9 mouse cellular contexts compared by ENCODE assay signal in the genomic region with DNA sequence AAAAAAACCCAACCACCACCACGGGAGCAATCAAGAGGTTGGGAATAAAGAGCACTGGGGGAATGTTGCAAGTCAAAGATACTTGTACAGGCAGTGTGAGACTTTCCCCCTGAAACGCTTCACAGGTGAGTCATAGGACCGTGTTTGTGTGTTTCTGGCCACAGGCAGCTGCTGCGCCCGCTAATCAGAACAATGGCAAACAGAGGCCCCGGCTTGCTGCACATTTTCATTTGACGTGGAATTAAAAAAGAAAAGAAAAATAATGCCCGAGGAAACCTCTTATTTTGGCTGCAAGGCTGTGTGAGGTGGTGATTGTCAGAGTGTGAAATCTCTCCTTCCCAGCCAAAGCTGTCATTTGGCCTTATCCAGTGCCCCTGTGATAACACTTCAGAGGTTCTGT. TPM values are rescaled to one million over a fixed set of nuclear protein-coding genes. Genes with fewer than 3 reads are reported as not detected.
A peak's percentile ranks its signal among the peaks of the same experiment; 100 is the strongest.
DNase-seq lines count a peak whose midpoint lies in the region; ATAC-seq lines count a peak whose summit lies in the region.
"Had no signal": no experiment of that assay in that cellular context is flagged by ENCODE, and none has a peak within 500 bp of the region (broad histone marks: within the 10 kb centered on the region; RNA-seq: fewer than 3 reads in every experiment).

No protein-coding gene starts in this region.

- no peak for ATAC-seq in liver, embryonic 13.5 days (ENCODE audit: low read depth)
- ATAC-seq in liver, embryonic 12.5 days: no peak
- ATAC-seq in embryonic facial prominence, embryonic 14.5 days (ENCODE audit: low read depth): no peak
- no peak for ATAC-seq in hindbrain, embryonic 14.5 days (ENCODE audit: low FRiP score)
- no peak for ATAC-seq in neural tube, embryonic 13.5 days (ENCODE audit: low read depth)

- DNase-seq in liver, embryonic 13.5 days: no peak
- peak; percentile 50 for DNase-seq in embryonic facial prominence, embryonic 14.5 days (ENCODE audit: low spot score)
- DNase-seq in hindbrain, embryonic 14.5 days (ENCODE audit: low spot score): no peak
- DNase-seq in B cell, adult 2 months: no peak
- DNase-seq in T-cell, adult 2 months (ENCODE audit: low spot score): no peak
- DNase-seq: right cerebral cortex, postnatal 25 days had no signal

- 42% methylated on average over 8 of the region's 8 CpGs for WGBS in liver, embryonic 13.5 days (ENCODE audit: insufficient replicate concordance)
- 39% methylated on average over 8 of the region's 8 CpGs for WGBS in liver, embryonic 12.5 days (ENCODE audit: insufficient replicate concordance)
- 59% methylated on average over 8 of the region's 8 CpGs for WGBS in embryonic facial prominence, embryonic 14.5 days
- WGBS in hindbrain, embryonic 14.5 days: 39% methylated on average over 8 of the region's 8 CpGs
- 52% methylated on average over 8 of the region's 8 CpGs for WGBS in neural tube, embryonic 13.5 days

- H3K4me3 ChIP-seq in liver, embryonic 13.5 days (replicated peaks): no peak overlapping the region
- H3K4me3 ChIP-seq in liver, embryonic 12.5 days: no peak overlapping the region
- no peak overlapping the region for H3K4me3 ChIP-seq in embryonic facial prominence, embryonic 14.5 days (ENCODE audit: low read depth, low read length)
- no peak overlapping the region for H3K4me3 ChIP-seq in hindbrain, embryonic 14.5 days (replicated peaks; ENCODE audit: low read length)
- peak overlapping the region; percentile 6; the same call in 1 of the 2 replicates for H3K4me3 ChIP-seq in neural tube, embryonic 13.5 days

- H3K9ac ChIP-seq in liver, embryonic 13.5 days: no peak overlapping the region
- no peak overlapping the region for H3K9ac ChIP-seq in liver, embryonic 12.5 days
- no peak overlapping the region for H3K9ac ChIP-seq in embryonic facial prominence, embryonic 14.5 days (ENCODE audit: low read depth, low read length)
- 0 out of 2 replicates have a peak overlapping the region, but pooled peaks have one; percentile 4 for H3K9ac ChIP-seq in hindbrain, embryonic 14.5 days
- H3K9ac ChIP-seq in neural tube, embryonic 13.5 days: no peak overlapping the region

- no peaks in the 10 kb centered on the region for H3K9me3 ChIP-seq in liver, embryonic 13.5 days (replicated peaks)
- H3K9me3 ChIP-seq in liver, embryonic 12.5 days (replicated peaks): no peaks in the 10 kb centered on the region
- H3K9me3 ChIP-seq in embryonic facial prominence, embryonic 14.5 days (ENCODE audit: control insufficient read depth, low read length): no peaks in the 10 kb centered on the region
- H3K9me3 ChIP-seq in hindbrain, embryonic 14.5 days (ENCODE audit: control insufficient read depth, low read length): no peaks in the 10 kb centered on the region
- no peaks in the 10 kb centered on the region for H3K9me3 ChIP-seq in neural tube, embryonic 13.5 days

- H3K27ac ChIP-seq in liver, embryonic 13.5 days: no peak overlapping the region
- no peak overlapping the region for H3K27ac ChIP-seq in liver, embryonic 12.5 days
- H3K27ac ChIP-seq in embryonic facial prominence, embryonic 14.5 days (replicated peaks; ENCODE audit: low read depth, low read length): no peak overlapping the region
- no peak overlapping the region for H3K27ac ChIP-seq in hindbrain, embryonic 14.5 days
- no peak overlapping the region for H3K27ac ChIP-seq in neural tube, embryonic 13.5 days (replicated peaks)
- H3K27ac ChIP-seq: kidney, postnatal 0 days had no signal

- peaks cover 57% of the 10 kb centered on the region for H3K4me1 ChIP-seq in liver, embryonic 13.5 days (replicated peaks)
- peaks cover 45% of the 10 kb centered on the region for H3K4me1 ChIP-seq in liver, embryonic 12.5 days
- H3K4me1 ChIP-seq in embryonic facial prominence, embryonic 14.5 days (ENCODE audit: control insufficient read depth, insufficient read depth, low read length): peaks cover 14% of the 10 kb centered on the region
- H3K4me1 ChIP-seq in hindbrain, embryonic 14.5 days (replicated peaks; ENCODE audit: control insufficient read depth, insufficient read depth, low read length): peaks cover 5% of the 10 kb centered on the region
- H3K4me1 ChIP-seq in neural tube, embryonic 13.5 days (replicated peaks): peaks cover 32% of the 10 kb centered on the region

- H3K4me2 ChIP-seq in liver, embryonic 13.5 days: peak overlapping the region; percentile 98
- no peak overlapping the region for H3K4me2 ChIP-seq in liver, embryonic 12.5 days
- H3K4me2 ChIP-seq in embryonic facial prominence, embryonic 14.5 days (ENCODE audit: low read depth, low read length): no peak overlapping the region; the same call in 1 of the 2 replicates
- H3K4me2 ChIP-seq in hindbrain, embryonic 14.5 days (replicated peaks): peak overlapping the region; percentile 99
- H3K4me2 ChIP-seq in neural tube, embryonic 13.5 days: peak overlapping the region; percentile 72

- H3K27me3 ChIP-seq in liver, embryonic 13.5 days: peaks cover 63% of the 10 kb centered on the region
- H3K27me3 ChIP-seq in liver, embryonic 12.5 days (replicated peaks): peaks cover 65% of the 10 kb centered on the region
- H3K27me3 ChIP-seq in embryonic facial prominence, embryonic 14.5 days (replicated peaks; ENCODE audit: control insufficient read depth, insufficient read depth, low read length): peaks cover 21% of the 10 kb centered on the region
- no peaks in the 10 kb centered on the region for H3K27me3 ChIP-seq in hindbrain, embryonic 14.5 days (ENCODE audit: control insufficient read depth, insufficient read depth, low read length)
- peaks cover 13% of the 10 kb centered on the region; the same call in 1 of the 2 replicates for H3K27me3 ChIP-seq in neural tube, embryonic 13.5 days

- H3K36me3 ChIP-seq in liver, embryonic 13.5 days: no peaks in the 10 kb centered on the region
- H3K36me3 ChIP-seq in liver, embryonic 12.5 days: no peaks in the 10 kb centered on the region
- no peaks in the 10 kb centered on the region for H3K36me3 ChIP-seq in embryonic facial prominence, embryonic 14.5 days (ENCODE audit: control insufficient read depth, insufficient read depth, low read length)
- 0 out of 2 replicates have a peak, but pooled peaks cover 12% of the 10 kb centered on the region for H3K36me3 ChIP-seq in hindbrain, embryonic 14.5 days (replicated peaks; ENCODE audit: control insufficient read depth, insufficient read depth)
- H3K36me3 ChIP-seq in neural tube, embryonic 13.5 days: peaks cover 14% of the 10 kb centered on the region

RNA-seq across cellular contexts. Expression of a gene that starts 2.4 kb away (rescaled TPM):
- polyA plus RNA-seq in liver, embryonic 13.5 days (2015; fragmentation: Nextera tagmentation; extraction: Ambion mirVana): 0.13 and 0.20 TPM in 2 replicates
- polyA plus RNA-seq in liver, embryonic 12.5 days (2016; fragmentation: Nextera tagmentation; extraction: Ambion mirVana): 0.17 and 0.26 TPM in 2 replicates
- polyA plus RNA-seq in embryonic facial prominence, embryonic 14.5 days (2014; fragmentation: Nextera tagmentation; extraction: Ambion mirVana): 0.74 and 1.2 TPM in 2 replicates
- 0.70 and 0.76 TPM in 2 replicates for polyA plus RNA-seq in hindbrain, embryonic 14.5 days (2014; fragmentation: Nextera tagmentation; extraction: Ambion mirVana)
- 0.81 and 0.93 TPM in 2 replicates for polyA plus RNA-seq in neural tube, embryonic 13.5 days (2015; fragmentation: Nextera tagmentation; extraction: Ambion mirVana)

RNA-seq across cellular contexts. Expression of a gene that starts 53.4 kb away (rescaled TPM):
- polyA plus RNA-seq in liver, embryonic 13.5 days (2015; fragmentation: Nextera tagmentation; extraction: Ambion mirVana): 95.6 and 101 TPM in 2 replicates
- 121 and 128 TPM in 2 replicates for polyA plus RNA-seq in liver, embryonic 12.5 days (2016; fragmentation: Nextera tagmentation; extraction: Ambion mirVana)
- 112 TPM in 2 replicates for polyA plus RNA-seq in embryonic facial prominence, embryonic 14.5 days (2014; fragmentation: Nextera tagmentation; extraction: Ambion mirVana)
- polyA plus RNA-seq in hindbrain, embryonic 14.5 days (2014; fragmentation: Nextera tagmentation; extraction: Ambion mirVana): 63.5 and 72.6 TPM in 2 replicates
- polyA plus RNA-seq in neural tube, embryonic 13.5 days (2015; fragmentation: Nextera tagmentation; extraction: Ambion mirVana): 65.8 and 80.0 TPM in 2 replicates

Comparison
In these comparisons a context has a peak if more than half of its experiments do, and no peak if none do; other contexts are left out.
1. H3K4me2 ChIP-seq: peak in liver, embryonic 13.5 days (single experiment), hindbrain, embryonic 14.5 days (single experiment) and neural tube, embryonic 13.5 days (single experiment); none in liver, embryonic 12.5 days (single experiment) and embryonic facial prominence, embryonic 14.5 days (single experiment).